Mouse (Mus musculus) limb, embryonic 14.5 days (tissue): ENCODE data around the gene Rec114. TPM values are rescaled to one million over a fixed set of nuclear protein-coding genes. Genes with fewer than 3 reads are reported as not detected.

Experiments used
- ATAC-seq: fragments of 200-750 bp; cut with Nextera tagmentation; 2 replicates; pipeline ENCODE4 v1.8.0; 2017; ENCODE audit warnings: low read depth, moderate number of reproducible peaks, moderate TSS enrichment; ENCODE audit not compliant: low FRiP score
- DNase-seq: peaks from one replicate; pipeline ENCODE4 v3.0.0-alpha.2; 2015; ENCODE audit warnings: low spot score
- H3K27ac ChIP-seq: fragments of 300-500 bp; sonication (generic); replicated peaks from 2 replicates; pipeline ENCODE4 v1.5.1; 2014; ENCODE audit warnings: low read depth, mild to moderate bottlenecking, low read length, moderate library complexity, mixed read lengths
- H3K27me3 ChIP-seq: fragments of 300-500 bp; sonication (generic); 2 replicates; pipeline ENCODE4 v1.6.1; 2014; ENCODE audit warnings: low read length, mixed read lengths; ENCODE audit not compliant: control insufficient read depth, insufficient read depth
- H3K36me3 ChIP-seq: fragments of 300-500 bp; sonication (generic); 2 replicates; pipeline ENCODE4 v1.6.1; 2014; ENCODE audit warnings: mild to moderate bottlenecking, low read length, moderate library complexity, mixed read lengths; ENCODE audit not compliant: control insufficient read depth, insufficient read depth
- H3K4me1 ChIP-seq: fragments of 300-500 bp; sonication (generic); 2 replicates; pipeline ENCODE4 v1.6.1; 2014; ENCODE audit warnings: antibody characterized with exemption, low read length, mixed read lengths; ENCODE audit not compliant: control insufficient read depth, insufficient read depth
- H3K4me2 ChIP-seq: fragments of 300-500 bp; sonication (generic); replicated peaks from 2 replicates; pipeline ENCODE4 v1.6.1; 2014; ENCODE audit warnings: low read depth, mild to moderate bottlenecking, low read length, moderate library complexity; ENCODE audit not compliant: severe bottlenecking
- H3K4me3 ChIP-seq: fragments of 300-500 bp; sonication (generic); replicated peaks from 2 replicates; pipeline ENCODE4 v1.5.1; 2014; ENCODE audit warnings: low read length
- H3K9ac ChIP-seq: fragments of 300-500 bp; sonication (generic); 2 replicates; pipeline ENCODE4 v1.6.1; 2014; ENCODE audit warnings: mild to moderate bottlenecking, low read depth, low read length, moderate library complexity; ENCODE audit not compliant: severe bottlenecking
- H3K9me3 ChIP-seq: fragments of 300-500 bp; sonication (generic); 2 replicates; pipeline ENCODE4 v1.6.1; 2016; ENCODE audit warnings: low read length; ENCODE audit not compliant: control insufficient read depth
- POLR2A ChIP-seq: fragments of 200-500 bp; IDR thresholded peaks from 2 replicates; pipeline ENCODE4 v1.8.0; 2012; ENCODE audit warnings: inconsistent platforms, mild to moderate bottlenecking, moderate library complexity, borderline replicate concordance; ENCODE audit not compliant: insufficient read depth, insufficient read length; ENCODE audit errors: extremely low read depth
- WGBS: fragments of 180-500 bp; shearing (Covaris S2); extraction: QIAGEN DNeasy Blood & Tissue Kit; methylation state at CpG from one replicate; pipeline ENCODE4 v1.1.7; 2014; 5-methylcytosine and 5-hydroxymethylcytosine counted together
- polyA plus RNA-seq, 2 experiments: library from polyadenylated mRNA; depleted of rRNA in 1 of 2; stranded (reverse) in 1 of 2; unstranded in 1 of 2; fragments of >200 nt; fragmentation: Nextera tagmentation in 1 of 2; extraction: Ambion mirVana in 1 of 2; gene quantifications; 2 replicates each; pipeline versions ENCODE4 v1.2.1 to v1.2.3; 2012 to 2014

Rec114 gene
- polyA plus RNA-seq, 2 experiments: 1.0 to 2.4 TPM

GRCm38 (mm10) chr9:58741369-58741768 is 2.4 kb downstream of the Rec114 start:
- no peak for DNase-seq
- no peak overlapping the region for H3K27ac ChIP-seq
- no peaks in the 10 kb centered on the region for H3K36me3 ChIP-seq
- no peak overlapping the region for H3K4me2 ChIP-seq
- H3K9ac ChIP-seq: no peak overlapping the region
- ATAC-seq: no peak
- TF ChIP-seq POLR2A: no peak
- 84% methylated on average over 20 of the region's 20 CpGs for WGBS
- H3K9me3 ChIP-seq: no peaks in the 10 kb centered on the region
- H3K4me1 ChIP-seq: no peaks in the 10 kb centered on the region
- H3K4me3 ChIP-seq: no peak overlapping the region
- H3K27me3 ChIP-seq: no peaks in the 10 kb centered on the region

- H3K9ac ChIP-seq: no peak overlapping the region
- H3K4me1 ChIP-seq: no peaks in the 10 kb centered on the region
- ATAC-seq: no peak
- H3K4me3 ChIP-seq: no peak overlapping the region
- 63% methylated on average over 9 of the region's 9 CpGs for WGBS
- no peak overlapping the region for H3K4me2 ChIP-seq
- no peaks in the 10 kb centered on the region for H3K27me3 ChIP-seq
- H3K36me3 ChIP-seq: no peaks in the 10 kb centered on the region
- no peak overlapping the region for H3K27ac ChIP-seq
- no peaks in the 10 kb centered on the region for H3K9me3 ChIP-seq
- no peak for DNase-seq
- TF ChIP-seq POLR2A: no peak
These were observed 4.0 kb downstream of the Rec114 start for GRCm38 (mm10) chr9:58739791-58740190.

- no peaks in the 10 kb centered on the region for H3K27me3 ChIP-seq
- WGBS: 86% methylated on average over 11 of the region's 11 CpGs
- ATAC-seq (no peak), DNase-seq (no peak)
- H3K4me3 ChIP-seq: no peak overlapping the region
- no peaks in the 10 kb centered on the region for H3K4me1 ChIP-seq
- H3K36me3 ChIP-seq: no peaks in the 10 kb centered on the region
- TF ChIP-seq POLR2A: no peak
- no peak overlapping the region for H3K27ac ChIP-seq
- no peak overlapping the region for H3K9ac ChIP-seq
- no peaks in the 10 kb centered on the region for H3K9me3 ChIP-seq
- no peak overlapping the region for H3K4me2 ChIP-seq
These were observed 20.6 kb downstream of the Rec114 start for GRCm38 (mm10) chr9:58723165-58723564.

GRCm38 (mm10) chr9:58722151-58722550 is 21.6 kb downstream of the Rec114 start:
- TF ChIP-seq POLR2A: no peak
- no peak overlapping the region for H3K4me2 ChIP-seq
- DNase-seq: no peak
- H3K9me3 ChIP-seq: no peaks in the 10 kb centered on the region
- H3K27me3 ChIP-seq: no peaks in the 10 kb centered on the region
- no peaks in the 10 kb centered on the region for H3K4me1 ChIP-seq
- H3K36me3 ChIP-seq: no peaks in the 10 kb centered on the region
- no peak overlapping the region for H3K27ac ChIP-seq
- no peak overlapping the region for H3K9ac ChIP-seq
- ATAC-seq: no peak
- no peak overlapping the region for H3K4me3 ChIP-seq
- 86% methylated on average over 5 of the region's 5 CpGs for WGBS

GRCm38 (mm10) chr9:58721021-58721420 is 22.7 kb downstream of the Rec114 start:
- Histone ChIP-seq H3K9me3 (no peaks in the 10 kb centered on the region), H3K9ac (no peak overlapping the region), H3K4me2 (no peak overlapping the region), H3K36me3 (no peaks in the 10 kb centered on the region), H3K4me1 (no peaks in the 10 kb centered on the region), H3K27ac (no peak overlapping the region), H3K27me3 (no peaks in the 10 kb centered on the region), H3K4me3 (no peak overlapping the region)
- 78% methylated on average over 7 of the region's 7 CpGs for WGBS
- DNase-seq (no peak), ATAC-seq (no peak)
- TF ChIP-seq POLR2A: no peak

- H3K27ac ChIP-seq: no peak overlapping the region
- H3K4me3 ChIP-seq: no peak overlapping the region
- no peak overlapping the region for H3K4me2 ChIP-seq
- no peaks in the 10 kb centered on the region for H3K27me3 ChIP-seq
- ATAC-seq (no peak), DNase-seq (no peak)
- H3K9ac ChIP-seq: no peak overlapping the region
- no peaks in the 10 kb centered on the region for H3K9me3 ChIP-seq
- H3K36me3 ChIP-seq: no peaks in the 10 kb centered on the region
- no peak for TF ChIP-seq POLR2A
- H3K4me1 ChIP-seq: no peaks in the 10 kb centered on the region
- 75% methylated on average over 4 of the region's 4 CpGs for WGBS
These were observed 23.6 kb downstream of the Rec114 start for GRCm38 (mm10) chr9:58720167-58720566.
